Comparison of ENCODE assay signal across 10 mouse cellular contexts in the genomic region with DNA sequence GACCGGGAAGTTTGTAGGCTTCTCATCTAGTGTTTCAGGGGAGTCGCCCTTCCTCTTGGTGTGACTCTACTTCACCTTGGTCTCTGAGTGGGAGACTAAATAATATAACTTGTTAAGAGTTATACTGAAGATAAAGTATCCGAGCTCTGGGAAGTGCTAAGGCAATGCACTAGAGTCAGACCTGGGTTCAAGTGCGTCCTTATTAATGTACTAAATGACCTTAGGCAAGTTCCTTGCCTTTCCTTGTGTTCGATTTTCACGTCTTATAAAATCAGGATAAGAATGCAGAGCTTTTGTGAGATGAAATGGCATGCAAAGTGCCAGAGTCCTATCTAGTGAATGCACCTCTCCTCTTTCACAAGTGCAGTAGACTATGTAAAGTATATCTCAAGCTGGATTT. TPM values are rescaled to one million over a fixed set of nuclear protein-coding genes. Genes with fewer than 3 reads are reported as not detected.
DNase-seq lines count a peak whose midpoint lies in the region; ATAC-seq and TF ChIP-seq lines count a peak whose summit lies in the region.
"Had no signal": no experiment of that assay in that cellular context is flagged by ENCODE, and none has a peak within 500 bp of the region (broad histone marks: within the 10 kb centered on the region; RNA-seq: fewer than 3 reads in every experiment).

No protein-coding gene starts in this region.

- H3K36me3 ChIP-seq in forebrain, postnatal 0 days (ENCODE audit: insufficient read depth), result no peaks in the 10 kb centered on the region
- H3K36me3 ChIP-seq in liver, embryonic 14.5 days (replicated peaks; ENCODE audit: control insufficient read depth, insufficient read depth, low read depth), result no peaks in the 10 kb centered on the region

- no peak for TF ChIP-seq CTCF in gastrocnemius, adult 2 months (IDR thresholded peaks at IDR 0.05)
- no peak for TF ChIP-seq CTCF in forebrain, postnatal 0 days (IDR thresholded peaks at IDR 0.05; ENCODE audit: low read depth)
- no peak for TF ChIP-seq CTCF in liver, embryonic 14.5 days (IDR thresholded peaks at IDR 0.05; ENCODE audit: low read depth)

- peak overlapping the region; percentile 83 for H3K4me2 ChIP-seq in forebrain, postnatal 0 days (ENCODE audit: low read depth)
- H3K4me2 ChIP-seq in liver, embryonic 14.5 days (ENCODE audit: low read depth), result peak overlapping the region; percentile 94

- no peak for ATAC-seq in forebrain, postnatal 0 days
- no peak for ATAC-seq in liver, embryonic 14.5 days (ENCODE audit: insufficient read depth)

- peak overlapping the region; percentile 97 for H3K27ac ChIP-seq in gastrocnemius, adult 2 months
- H3K27ac ChIP-seq in forebrain, postnatal 0 days (ENCODE audit: low read depth, low read length), result no peak overlapping the region
- H3K27ac ChIP-seq in liver, embryonic 14.5 days, result no peak overlapping the region

- intact Hi-C loops in gastrocnemius, adult 2 months (cut with DNase I), result no loop called here
- intact Hi-C loops in gastrocnemius, postnatal 36 days (cut with DNase I), result no loop called here
- intact Hi-C loops in left cerebral cortex, postnatal 25 days (cut with DNase I), result loop anchor here (5.0 to 10.0 kb wide), 2 partner anchors 298 to 465 kb away; a partner anchor contains a TSS

- H3K9ac ChIP-seq in forebrain, postnatal 0 days, result peak overlapping the region; percentile 10; the same call in 1 of the 2 replicates
- peak overlapping the region; percentile 25 for H3K9ac ChIP-seq in liver, embryonic 14.5 days (replicated peaks)

- 66% methylated on average over 6 of the region's 6 CpGs for WGBS in forebrain, postnatal 0 days
- WGBS in liver, embryonic 14.5 days (ENCODE audit: insufficient replicate concordance), result 49% methylated on average over 6 of the region's 6 CpGs

- no peak for TF ChIP-seq EP300 in liver, embryonic 14.5 days (IDR thresholded peaks at IDR 0.05; ENCODE audit: low read depth)

- peaks cover 27% of the 10 kb centered on the region for H3K4me1 ChIP-seq in forebrain, postnatal 0 days (ENCODE audit: insufficient read depth)
- H3K4me1 ChIP-seq in liver, embryonic 14.5 days (replicated peaks; ENCODE audit: control insufficient read depth in 2 of 2, insufficient read depth in 2 of 2, low read length in 1 of 2), result peaks cover 18 to 34% of the 10 kb centered on the region in 2 experiments

- H3K27me3 ChIP-seq in forebrain, postnatal 0 days (ENCODE audit: insufficient read depth, low read length), result no peaks in the 10 kb centered on the region
- H3K27me3 ChIP-seq in liver, embryonic 14.5 days (ENCODE audit: control insufficient read depth, insufficient read depth, low read length), result no peaks in the 10 kb centered on the region

- DNase-seq in gastrocnemius, adult 2 months, result no peak
- DNase-seq in gastrocnemius, postnatal 36 days, result no peak
- peak; percentile 9 for DNase-seq in 3T3-L1 (ENCODE audit: low read depth, low spot score)
- DNase-seq in forebrain, postnatal 0 days, result no peak
- DNase-seq in liver, embryonic 14.5 days (ENCODE audit: low read depth in 3 of 3, low spot score in 3 of 3), result no peak
- DNase-seq in yolk sac, embryonic 10.5 days (ENCODE audit: low spot score), result no peak
- DNase-seq in left cerebral cortex, postnatal 25 days (ENCODE audit: low spot score in 2 of 2), result no peak
- DNase-seq in adrenal gland, postnatal 10 days, result no peak
- DNase-seq: adrenal gland, postnatal 14 days; B cell, adult 2 months had no signal

- no peaks in the 10 kb centered on the region for H3K9me3 ChIP-seq in forebrain, postnatal 0 days (ENCODE audit: low read length)
- H3K9me3 ChIP-seq in liver, embryonic 14.5 days (ENCODE audit: control insufficient read depth, low read length), result no peaks in the 10 kb centered on the region

- peak overlapping the region; percentile 93 for H3K4me3 ChIP-seq in gastrocnemius, adult 2 months
- peak overlapping the region; percentile 90 for H3K4me3 ChIP-seq in forebrain, postnatal 0 days (ENCODE audit: low read depth, low read length)
- peak overlapping the region; percentile 24 to 89; a peak in 3 of 4 replicates for H3K4me3 ChIP-seq in liver, embryonic 14.5 days (ENCODE audit: insufficient read depth in 1 of 2, low read depth in 2 of 2, low read length in 2 of 2)

RNA-seq across cellular contexts. Expression of a gene that starts 2.8 kb away (rescaled TPM):
- 10 to 100 TPM; 18.5 to 52.7 TPM for total RNA-seq in gastrocnemius, adult 2 months (2021)
- 10 to 100 TPM; 17.0 to 32.6 TPM for total RNA-seq in gastrocnemius, postnatal 36 days (2021)
- 43.4 and 44.4 TPM in 2 replicates for total RNA-seq in forebrain, postnatal 0 days (2014; rRNA removed)
- polyA plus RNA-seq in forebrain, postnatal 0 days (2015; fragmentation: Nextera tagmentation; extraction: Ambion mirVana), result 28.4 and 34.0 TPM in 2 replicates
- 10.5 and 15.2 TPM in 2 replicates for polyA plus RNA-seq in liver, embryonic 14.5 days (2012; rRNA removed)
- 19.2 and 22.2 TPM in 2 replicates for polyA plus RNA-seq in liver, embryonic 14.5 days (2014; fragmentation: Nextera tagmentation; extraction: Ambion mirVana)
- 10 to 100 TPM; 50.9 to 51.2 TPM for total RNA-seq in left cerebral cortex, postnatal 25 days (2021)
- total RNA-seq in adrenal gland, postnatal 10 days (2021), result 10 to 100 TPM; 25.4 to 26.4 TPM

RNA-seq across cellular contexts. Expression of a gene that starts 2.9 kb away (rescaled TPM):
- total RNA-seq in gastrocnemius, adult 2 months (2021), result 1 to 10 TPM; 2.7 to 3.1 TPM
- 1 to 10 TPM; 2.0 to 2.9 TPM for total RNA-seq in gastrocnemius, postnatal 36 days (2021)
- 10.3 and 11.7 TPM in 2 replicates for total RNA-seq in forebrain, postnatal 0 days (2014; rRNA removed)
- 7.3 and 10.2 TPM in 2 replicates for polyA plus RNA-seq in forebrain, postnatal 0 days (2015; fragmentation: Nextera tagmentation; extraction: Ambion mirVana)
- polyA plus RNA-seq in liver, embryonic 14.5 days (2012; rRNA removed), result 4.6 and 7.1 TPM in 2 replicates
- polyA plus RNA-seq in liver, embryonic 14.5 days (2014; fragmentation: Nextera tagmentation; extraction: Ambion mirVana), result 10.6 and 12.1 TPM in 2 replicates
- 1 to 10 TPM; 6.8 to 8.3 TPM for total RNA-seq in left cerebral cortex, postnatal 25 days (2021)
- 10 to 100 TPM in 1 of 2 experiments, 1 to 10 TPM in 1; 8.8 to 10.2 TPM for total RNA-seq in adrenal gland, postnatal 10 days (2021)
